Mouse (Mus musculus) stomach, postnatal 0 days (tissue): ENCODE data around the gene Rab8b. TPM values are rescaled to one million over a fixed set of nuclear protein-coding genes. Genes with fewer than 3 reads are reported as not detected.
A peak's percentile ranks its signal among the peaks of the same experiment; 100 is the strongest.

Experiments
- ATAC-seq: fragments of 200-750 bp; cut with Nextera tagmentation; 2 replicates; pipeline ENCODE4 v1.8.0; 2017; ENCODE audit not compliant: low FRiP score, low TSS enrichment
- DNase-seq: peaks from one replicate; pipeline ENCODE4 v3.0.0-alpha.2; 2016; ENCODE audit warnings: low spot score
- H3K27ac ChIP-seq: fragments of 300-500 bp; sonication (generic); replicated peaks from 2 replicates; pipeline ENCODE4 v1.5.1; 2014; ENCODE audit warnings: mild to moderate bottlenecking, control low read depth
- H3K27me3 ChIP-seq: fragments of 300-500 bp; sonication (generic); 2 replicates; pipeline ENCODE4 v1.6.1; 2014; ENCODE audit warnings: low read length; ENCODE audit not compliant: control insufficient read depth, insufficient read depth
- H3K36me3 ChIP-seq: fragments of 300-500 bp; sonication (generic); 2 replicates; pipeline ENCODE4 v1.6.1; 2014; ENCODE audit warnings: low read length, mixed read lengths; ENCODE audit not compliant: control insufficient read depth, insufficient read depth
- H3K4me1 ChIP-seq: fragments of 300-500 bp; sonication (generic); replicated peaks from 2 replicates; pipeline ENCODE4 v1.6.1; 2014; ENCODE audit warnings: antibody characterized with exemption; ENCODE audit not compliant: control insufficient read depth, insufficient read depth
- H3K4me2 ChIP-seq: fragments of 300-500 bp; sonication (generic); replicated peaks from 2 replicates; pipeline ENCODE4 v1.6.1; 2014; ENCODE audit warnings: low read depth, mild to moderate bottlenecking, control low read depth, moderate library complexity
- H3K4me3 ChIP-seq: fragments of 300-500 bp; sonication (generic); 2 replicates; pipeline ENCODE4 v1.5.1; 2014; ENCODE audit warnings: low read depth, low read length, control low read depth
- H3K9ac ChIP-seq: fragments of 300-500 bp; sonication (generic); 2 replicates; pipeline ENCODE4 v1.6.1; 2014; ENCODE audit warnings: mild to moderate bottlenecking, low read length, control low read depth, mixed read lengths
- H3K9me3 ChIP-seq: fragments of 300-500 bp; sonication (generic); 2 replicates; pipeline ENCODE4 v1.6.1; 2016; ENCODE audit warnings: low read length; ENCODE audit not compliant: control insufficient read depth
- CTCF ChIP-seq: IDR thresholded peaks from 2 replicates; pipeline ENCODE4 v1.5.1; 2016; ENCODE audit warnings: antibody characterized with exemption, low read depth, mild to moderate bottlenecking, moderate library complexity
- EP300 ChIP-seq: optimal IDR thresholded peaks from 2 replicates; pipeline ENCODE3; 2016; ENCODE audit warnings: antibody characterized with exemption
- WGBS: fragments of 180-500 bp; shearing (Covaris S2); extraction: QIAGEN DNeasy Blood & Tissue Kit; methylation state at CpG from one replicate; pipeline ENCODE4 v1.1.7; 2014; 5-methylcytosine and 5-hydroxymethylcytosine counted together
- polyA plus RNA-seq: library from polyadenylated mRNA; unstranded; fragments of >200 nt; fragmentation: Nextera tagmentation; extraction: Ambion mirVana; gene quantifications from 2 replicates; pipeline ENCODE4 v1.2.1, GENCODE M21; 2015

The Rab8b gene
- polyA plus RNA-seq, 1 experiment from 2014 or later: 9.4 TPM

DNA sequence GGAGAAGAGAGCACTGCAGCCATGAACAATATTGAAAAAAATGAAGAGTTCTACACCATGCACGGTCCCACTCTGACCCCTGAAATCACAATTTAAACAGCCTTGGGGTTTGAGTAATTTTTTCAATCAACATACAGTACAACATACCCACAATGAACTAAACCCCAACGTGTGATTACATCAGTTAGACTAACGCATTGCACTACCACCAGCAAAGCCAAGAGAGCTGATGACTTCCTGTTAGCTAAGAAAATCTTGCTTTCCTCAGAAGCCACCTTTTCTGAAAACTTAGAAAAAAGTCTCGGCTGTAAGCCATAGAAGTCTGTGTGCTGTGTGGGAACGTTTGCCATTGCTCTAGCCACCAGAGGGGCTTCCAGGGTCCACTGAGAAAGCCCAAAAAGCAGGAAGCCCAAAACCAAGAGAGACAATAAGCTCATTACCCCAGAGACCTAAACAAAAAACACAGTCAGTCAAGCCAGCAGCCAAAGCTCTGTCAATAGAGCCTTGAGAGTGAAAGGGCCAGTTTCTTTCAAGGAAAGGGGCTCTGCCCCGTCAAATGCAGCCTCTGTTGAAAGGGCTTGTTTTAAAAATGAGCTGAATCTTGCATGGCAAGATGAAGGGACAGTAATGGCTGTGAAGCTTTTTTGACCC is 31.4 kb downstream of the Rab8b start:
- TF ChIP-seq CTCF: no peak
- TF ChIP-seq EP300: no peak
- H3K27ac ChIP-seq: no peak overlapping the region

DNA sequence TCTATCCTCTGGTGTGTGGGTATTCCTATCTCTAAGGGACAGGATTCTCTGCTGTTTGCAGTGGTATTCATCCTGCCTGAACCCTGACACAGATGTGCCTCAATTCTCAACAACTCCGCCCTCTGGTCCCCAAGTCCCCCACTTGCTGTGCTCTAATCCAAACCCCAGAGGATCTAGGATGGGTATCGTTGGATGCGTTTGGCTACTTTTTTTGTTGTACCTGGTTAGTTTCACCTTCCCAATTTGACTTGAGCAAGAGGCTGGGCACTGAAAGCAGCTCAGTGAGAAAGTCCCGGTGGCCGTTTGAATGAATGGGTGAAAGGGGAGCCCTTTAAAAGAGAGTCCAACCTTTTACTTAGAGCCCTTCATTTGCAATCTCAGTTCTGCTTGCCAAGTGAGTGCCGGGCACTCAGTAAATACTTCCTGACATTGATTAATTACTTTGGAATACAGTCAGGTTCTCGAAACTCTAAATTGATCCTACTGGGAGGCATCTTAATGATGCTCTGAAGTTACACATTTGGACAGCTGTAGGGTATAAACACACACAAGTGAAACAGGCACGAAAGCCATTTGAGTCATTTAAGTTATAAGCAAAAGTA is 32.1 kb downstream of the Rab8b start:
- Histone ChIP-seq H3K4me3 (no peak overlapping the region), H3K4me2 (no peak overlapping the region), H3K9me3 (no peaks in the 10 kb centered on the region), H3K9ac (no peak overlapping the region), H3K36me3 (no peaks in the 10 kb centered on the region), H3K27ac (no peak overlapping the region), H3K4me1 (peaks cover 7% of the 10 kb centered on the region; the same call in 1 of the 2 replicates), H3K27me3 (no peaks in the 10 kb centered on the region)
- ATAC-seq (0 out of 2 replicates have a peak, but pooled peaks have one; percentile 57), DNase-seq (no peak)
- TF ChIP-seq EP300 (no peak), CTCF (no peak)
- 32% methylated on average over 8 of the region's 8 CpGs for WGBS

More for the DNA sequence above, 31.4 kb downstream of the Rab8b start:
- H3K4me1 ChIP-seq: peaks cover 7% of the 10 kb centered on the region; the same call in 1 of the 2 replicates
- no peaks in the 10 kb centered on the region for H3K9me3 ChIP-seq
- no peak overlapping the region for H3K4me2 ChIP-seq
- no peak overlapping the region for H3K9ac ChIP-seq
- H3K4me3 ChIP-seq: no peak overlapping the region
- no peaks in the 10 kb centered on the region for H3K36me3 ChIP-seq
- ATAC-seq: no peak
- 32% methylated on average over 6 of the region's 6 CpGs for WGBS
- no peaks in the 10 kb centered on the region for H3K27me3 ChIP-seq
- DNase-seq: no peak

- H3K36me3 ChIP-seq: no peaks in the 10 kb centered on the region
- no peak overlapping the region for H3K9ac ChIP-seq
- no peaks in the 10 kb centered on the region for H3K27me3 ChIP-seq
- H3K4me2 ChIP-seq: no peak overlapping the region
- TF ChIP-seq CTCF (no peak), EP300 (no peak)
- ATAC-seq (peak; percentile 40), DNase-seq (no peak)
- H3K4me1 ChIP-seq: peaks cover 7% of the 10 kb centered on the region; the same call in 1 of the 2 replicates
- H3K4me3 ChIP-seq: no peak overlapping the region
- 70% methylated on average over 6 of the region's 6 CpGs for WGBS
- no peaks in the 10 kb centered on the region for H3K9me3 ChIP-seq
- no peak overlapping the region for H3K27ac ChIP-seq
Measured at GRCm38 (mm10) chr9:66886818-66887217, 32.7 kb downstream of the Rab8b start.

DNA sequence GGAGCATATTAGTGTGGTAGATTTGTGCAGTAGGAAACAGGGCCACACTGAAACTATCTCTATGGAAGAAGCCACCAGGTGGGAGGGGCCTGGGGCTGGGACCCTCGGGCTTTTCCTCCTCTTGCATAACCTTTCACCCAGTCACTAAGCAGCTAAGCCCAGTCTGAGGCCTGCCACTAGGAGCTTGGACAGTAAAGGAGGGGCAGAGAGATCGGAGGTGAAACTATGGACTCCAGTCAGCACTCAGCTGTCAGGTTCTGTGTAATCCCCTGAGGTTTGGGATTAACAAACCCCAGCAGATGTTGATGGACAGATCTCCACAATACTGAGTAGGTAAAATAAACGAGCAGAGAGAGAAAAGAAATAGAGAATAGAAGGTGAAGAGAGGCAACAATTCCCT is 33.1 kb downstream of the Rab8b start:
- H3K9ac ChIP-seq: no peak overlapping the region
- DNase-seq (no peak), ATAC-seq (0 out of 2 replicates have a peak, but pooled peaks have one; percentile 10)
- no peaks in the 10 kb centered on the region for H3K27me3 ChIP-seq
- H3K4me3 ChIP-seq: no peak overlapping the region
- H3K4me2 ChIP-seq: no peak overlapping the region
- 37% methylated on average over 3 of the region's 3 CpGs for whole genome bisulfite sequencing
- no peaks in the 10 kb centered on the region for H3K9me3 ChIP-seq
- H3K27ac ChIP-seq: no peak overlapping the region
- H3K4me1 ChIP-seq: peaks cover 7% of the 10 kb centered on the region; the same call in 1 of the 2 replicates
- H3K36me3 ChIP-seq: no peaks in the 10 kb centered on the region
- TF ChIP-seq EP300 (no peak), CTCF (no peak)

- WGBS: 82% methylated on average over 2 of the region's 2 CpGs
- no peak overlapping the region for H3K4me2 ChIP-seq
- H3K9ac ChIP-seq: no peak overlapping the region
- H3K27me3 ChIP-seq: no peaks in the 10 kb centered on the region
- no peak for TF ChIP-seq CTCF
- no peak for TF ChIP-seq EP300
- no peak for DNase-seq
- no peaks in the 10 kb centered on the region for H3K36me3 ChIP-seq
- H3K9me3 ChIP-seq: no peaks in the 10 kb centered on the region
- no peak overlapping the region for H3K4me3 ChIP-seq
- no peak overlapping the region for H3K27ac ChIP-seq
- ATAC-seq: no peak
- peaks cover 7% of the 10 kb centered on the region; the same call in 1 of the 2 replicates for H3K4me1 ChIP-seq
Measured at GRCm38 (mm10) chr9:66884609-66885008, 34.9 kb downstream of the Rab8b start.

GRCm38 (mm10) chr9:66883500-66883899 is 36.0 kb downstream of the Rab8b start:
- 82% methylated on average over 5 of the region's 5 CpGs for WGBS
- TF ChIP-seq CTCF: no peak
- TF ChIP-seq EP300: no peak
- no peak for ATAC-seq

More at GRCm38 (mm10) chr9:66883500-66883899, 36.0 kb downstream of the Rab8b start:
- no peaks in the 10 kb centered on the region for H3K9me3 ChIP-seq
- H3K27me3 ChIP-seq: no peaks in the 10 kb centered on the region
- H3K27ac ChIP-seq: no peak overlapping the region
- H3K4me2 ChIP-seq: no peak overlapping the region
- H3K36me3 ChIP-seq: no peaks in the 10 kb centered on the region
- peaks cover 7% of the 10 kb centered on the region; the same call in 1 of the 2 replicates for H3K4me1 ChIP-seq
- no peak overlapping the region for H3K9ac ChIP-seq
- no peak for DNase-seq
- H3K4me3 ChIP-seq: no peak overlapping the region
